ENCODE assay signal across 16 mouse cellular contexts in the genomic region with DNA sequence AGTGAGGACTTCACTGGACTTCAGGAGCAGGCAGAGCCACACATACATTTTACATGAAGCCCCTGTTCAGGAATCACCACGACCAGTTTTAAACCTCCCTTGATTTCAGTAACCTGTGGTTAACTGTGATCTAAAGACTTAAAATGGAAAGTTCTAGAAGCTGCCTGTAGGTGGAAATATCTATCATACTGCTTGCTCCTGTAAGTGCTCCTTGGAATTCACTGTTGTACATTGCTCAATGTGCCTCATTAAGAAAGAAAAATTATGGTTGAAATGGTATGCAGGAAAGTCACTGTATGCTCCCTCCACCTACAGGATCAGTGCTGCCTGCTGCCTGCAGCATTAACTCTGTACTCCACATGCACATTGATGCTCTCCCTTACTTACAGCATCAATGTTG. TPM values are rescaled to one million over a fixed set of nuclear protein-coding genes. Genes with fewer than 3 reads are reported as not detected.
DNase-seq lines count a peak whose midpoint lies in the region; ATAC-seq and TF ChIP-seq lines count a peak whose summit lies in the region.
"Had no signal": no experiment of that assay in that cellular context is flagged by ENCODE, and none has a peak within 500 bp of the region (broad histone marks: within the 10 kb centered on the region; RNA-seq: fewer than 3 reads in every experiment).

No protein-coding gene starts in this region.

- WGBS in kidney, postnatal 0 days = 59% methylated on average over 1 of the region's 1 CpGs
- 67% methylated on average over 1 of the region's 1 CpGs for WGBS in intestine, postnatal 0 days
- WGBS in neural tube, embryonic 13.5 days = 21% methylated on average over 1 of the region's 1 CpGs
- 77% methylated on average over 1 of the region's 1 CpGs for WGBS in heart, embryonic 10.5 days

- no peaks in the 10 kb centered on the region for H3K36me3 ChIP-seq in kidney, postnatal 0 days (ENCODE audit: insufficient read depth, low read length)
- H3K36me3 ChIP-seq in intestine, postnatal 0 days (ENCODE audit: control insufficient read depth, insufficient read depth) = no peaks in the 10 kb centered on the region
- no peaks in the 10 kb centered on the region for H3K36me3 ChIP-seq in neural tube, embryonic 13.5 days
- no peaks in the 10 kb centered on the region for H3K36me3 ChIP-seq in heart, embryonic 10.5 days
- H3K36me3 ChIP-seq: forebrain, embryonic 15.5 days; limb, embryonic 15.5 days had no signal

- no peak overlapping the region for H3K4me2 ChIP-seq in kidney, postnatal 0 days (ENCODE audit: low read length)
- H3K4me2 ChIP-seq in intestine, postnatal 0 days (replicated peaks; ENCODE audit: low read depth) = no peak overlapping the region
- H3K4me2 ChIP-seq in neural tube, embryonic 13.5 days = peak overlapping the region; percentile 7; the same call in 1 of the 2 replicates
- H3K4me2 ChIP-seq: forebrain, embryonic 15.5 days; limb, embryonic 15.5 days had no signal

- no peak for DNase-seq in kidney, postnatal 0 days (ENCODE audit: low spot score)
- DNase-seq in kidney, adult 9 months = no peak
- no peak for DNase-seq in Patski (ENCODE audit: low read depth, low spot score)
- no peak for DNase-seq in heart, embryonic 10.5 days (ENCODE audit: low spot score)
- DNase-seq in kidney, postnatal 4 days = no peak
- DNase-seq: B cell, adult 2 months; cerebellum, adult 9-11 months; heart, postnatal 4 days; kidney, adult 2 months; kidney, postnatal 36 days; spleen, adult 18-20 months; thymus, adult 2 months had no signal

- TF ChIP-seq CTCF in kidney, postnatal 0 days (IDR thresholded peaks at IDR 0.05; ENCODE audit: low read depth) = peak; percentile 18; the same call in 1 of the 2 replicates
- peak; percentile 28 for TF ChIP-seq CTCF in Patski (IDR thresholded peaks at IDR 0.05)
- 0 out of 2 replicates have a peak, but pooled peaks have one; percentile 14 for TF ChIP-seq CTCF in intestine, postnatal 0 days (IDR thresholded peaks at IDR 0.05; ENCODE audit: low read depth)

- no peak overlapping the region for H3K27ac ChIP-seq in kidney, postnatal 0 days
- no peak overlapping the region for H3K27ac ChIP-seq in intestine, postnatal 0 days (ENCODE audit: low read depth, low read length)
- peak overlapping the region; percentile 82 for H3K27ac ChIP-seq in neural tube, embryonic 13.5 days (replicated peaks)
- H3K27ac ChIP-seq in heart, embryonic 10.5 days = no peak overlapping the region
- H3K27ac ChIP-seq: forebrain, embryonic 15.5 days; limb, embryonic 15.5 days had no signal

- POLR2A ChIA-PET in Patski (lab: Charles Lee) = no interaction called here

- no peak for ATAC-seq in kidney, postnatal 0 days (replicated peaks; ENCODE audit: low FRiP score, low read depth)
- ATAC-seq in Patski = no peak
- ATAC-seq in intestine, postnatal 0 days = no peak
- no peak for ATAC-seq in neural tube, embryonic 13.5 days (ENCODE audit: low read depth)
- ATAC-seq: forebrain, embryonic 15.5 days had no signal

- no peak overlapping the region for H3K4me3 ChIP-seq in kidney, postnatal 0 days (replicated peaks; ENCODE audit: low read depth, low read length)
- no peak overlapping the region for H3K4me3 ChIP-seq in intestine, postnatal 0 days (ENCODE audit: low read depth, low read length)
- H3K4me3 ChIP-seq in neural tube, embryonic 13.5 days = no peak overlapping the region
- no peak overlapping the region for H3K4me3 ChIP-seq in heart, embryonic 10.5 days
- H3K4me3 ChIP-seq: forebrain, embryonic 15.5 days; limb, embryonic 15.5 days had no signal

- no peak overlapping the region for H3K9ac ChIP-seq in kidney, postnatal 0 days (ENCODE audit: low read depth, low read length)
- H3K9ac ChIP-seq in intestine, postnatal 0 days (ENCODE audit: low read depth, low read length) = no peak overlapping the region
- H3K9ac ChIP-seq in neural tube, embryonic 13.5 days = peak overlapping the region; percentile 52; the same call in 1 of the 2 replicates
- H3K9ac ChIP-seq: forebrain, embryonic 15.5 days; limb, embryonic 15.5 days had no signal

- CTCF ChIA-PET in Patski (lab: Charles Lee) = interaction anchor here (0.7 to 2.1 kb wide), 4 partner anchors 17 to 48 kb away, joined by 3 to 10 read pairs (median 5); no protein-coding TSS in a partner anchor

- no peaks in the 10 kb centered on the region for H3K9me3 ChIP-seq in kidney, postnatal 0 days (replicated peaks; ENCODE audit: low read length)
- H3K9me3 ChIP-seq in intestine, postnatal 0 days (ENCODE audit: control insufficient read depth) = no peaks in the 10 kb centered on the region
- H3K9me3 ChIP-seq in neural tube, embryonic 13.5 days = no peaks in the 10 kb centered on the region
- H3K9me3 ChIP-seq in heart, embryonic 10.5 days = no peaks in the 10 kb centered on the region
- H3K9me3 ChIP-seq: forebrain, embryonic 15.5 days; limb, embryonic 15.5 days had no signal

- in situ Hi-C loops in Patski (cut with MboI; ENCODE audit: low pct_unique_long_range_greater_than_20kb) = loop anchor here (5.0 kb wide), 1 partner anchor 37 kb away; no protein-coding TSS in a partner anchor

- no peaks in the 10 kb centered on the region for H3K27me3 ChIP-seq in kidney, postnatal 0 days (ENCODE audit: insufficient read depth, low read length)
- H3K27me3 ChIP-seq in Patski = no peaks in the 10 kb centered on the region
- H3K27me3 ChIP-seq in intestine, postnatal 0 days (replicated peaks; ENCODE audit: control insufficient read depth, insufficient read depth, low read length) = no peaks in the 10 kb centered on the region
- no peaks in the 10 kb centered on the region; the same call in 1 of the 2 replicates for H3K27me3 ChIP-seq in neural tube, embryonic 13.5 days
- peaks cover 69% of the 10 kb centered on the region for H3K27me3 ChIP-seq in heart, embryonic 10.5 days (ENCODE audit: insufficient read depth, poor library complexity, severe bottlenecking)
- H3K27me3 ChIP-seq: forebrain, embryonic 15.5 days had no signal

- peaks cover 5% of the 10 kb centered on the region; the same call in 1 of the 2 replicates for H3K4me1 ChIP-seq in kidney, postnatal 0 days (replicated peaks; ENCODE audit: insufficient read depth, low read length)
- 0 out of 2 replicates have a peak, but pooled peaks cover 8% of the 10 kb centered on the region for H3K4me1 ChIP-seq in intestine, postnatal 0 days (replicated peaks; ENCODE audit: control insufficient read depth, insufficient read depth, low read length)
- H3K4me1 ChIP-seq in neural tube, embryonic 13.5 days (replicated peaks) = peaks cover 93% of the 10 kb centered on the region
- H3K4me1 ChIP-seq in heart, embryonic 10.5 days = peaks cover 20% of the 10 kb centered on the region

RNA-seq across cellular contexts. Expression of gene Trim2, which starts 41.6 kb away (rescaled TPM):
- polyA plus RNA-seq in kidney, postnatal 0 days (2015; fragmentation: Nextera tagmentation; extraction: Ambion mirVana) = 23.0 and 24.1 TPM in 2 replicates
- polyA plus RNA-seq in Patski (2021) = 30.7 TPM
- 21.2 and 22.5 TPM in 2 replicates for polyA plus RNA-seq in intestine, postnatal 0 days (2015; fragmentation: Nextera tagmentation; extraction: Ambion mirVana)
- polyA plus RNA-seq in neural tube, embryonic 13.5 days (2015; fragmentation: Nextera tagmentation; extraction: Ambion mirVana) = 126 and 142 TPM in 2 replicates
- polyA plus RNA-seq in heart, embryonic 10.5 days (2016; fragmentation: Nextera tagmentation; extraction: Ambion mirVana) = 7.1 and 8.0 TPM in 2 replicates
